In genomic region chr11:84910411-84910810, GRCm38 (mm10) we compare ENCODE assay signal across 30 mouse cellular contexts. TPM values are rescaled to one million over a fixed set of nuclear protein-coding genes. Genes with fewer than 3 reads are reported as not detected.
DNase-seq lines count a peak whose midpoint lies in the region; ATAC-seq and TF ChIP-seq lines count a peak whose summit lies in the region.
"Had no signal": no experiment of that assay in that cellular context is flagged by ENCODE, and none has a peak within 500 bp of the region (broad histone marks: within the 10 kb centered on the region; RNA-seq: fewer than 3 reads in every experiment).

No protein-coding gene starts in this region.

- no peak overlapping the region for H3ac ChIP-seq in myocyte (ENCODE audit: control insufficient read depth, insufficient read length)

- no peaks in the 10 kb centered on the region for H3K9me3 ChIP-seq in heart, embryonic 11.5 days (replicated peaks; ENCODE audit: control insufficient read depth, low read length)
- H3K9me3 ChIP-seq in intestine, embryonic 15.5 days, result no peaks in the 10 kb centered on the region
- H3K9me3 ChIP-seq: embryonic facial prominence, embryonic 13.5 days; forebrain, embryonic 10.5 days; forebrain, embryonic 13.5 days; heart, embryonic 13.5 days; hindbrain, embryonic 12.5 days; hindbrain, embryonic 15.5 days had no signal

- ATAC-seq in heart, embryonic 11.5 days (replicated peaks; ENCODE audit: insufficient number of reproducible peaks, low FRiP score, low TSS enrichment), result no peak
- no peak for ATAC-seq in intestine, embryonic 15.5 days
- ATAC-seq: activated CD4-positive, CD25-positive, alpha-beta regulatory T cell, adult 4 months; CD4-positive, CD25-positive, alpha-beta regulatory T cell, adult 4 months; forebrain, embryonic 13.5 days; forebrain, embryonic 16.5 days had no signal

- H3K4me1 ChIP-seq in heart, embryonic 11.5 days (ENCODE audit: control insufficient read depth, insufficient read depth, low read length), result no peaks in the 10 kb centered on the region
- no peaks in the 10 kb centered on the region for H3K4me1 ChIP-seq in intestine, embryonic 15.5 days (replicated peaks)

- DNase-seq in adrenal gland, postnatal 10 days, result peak; percentile 64
- no peak for DNase-seq in adrenal gland, adult 18-20 months (ENCODE audit: low spot score in 2 of 2)
- DNase-seq in heart, adult 11 months, result peak; percentile 77
- DNase-seq in MN1 (ENCODE audit: low spot score), result peak; percentile 42
- DNase-seq: adrenal gland, postnatal 25 days; B cell, adult 2 months; cerebellum, adult 11 months; cerebellum, adult 2 months; cerebellum, adult 9-11 months; cerebellum, postnatal 25 days; gastrocnemius, postnatal 10 days; gastrocnemius, postnatal 36 days; kidney, adult 18-20 months; kidney, adult 9 months had no signal

- 89% methylated on average over 4 of the region's 4 CpGs for WGBS in heart, embryonic 11.5 days (ENCODE audit: insufficient replicate concordance)
- 80% methylated on average over 4 of the region's 4 CpGs for WGBS in intestine, embryonic 15.5 days

- no peak overlapping the region for H3K9ac ChIP-seq in heart, embryonic 11.5 days (ENCODE audit: low read depth, low read length)
- no peak overlapping the region for H3K9ac ChIP-seq in intestine, embryonic 15.5 days
- H3K9ac ChIP-seq: embryonic facial prominence, embryonic 13.5 days; forebrain, embryonic 13.5 days; heart, embryonic 13.5 days; hindbrain, embryonic 12.5 days; hindbrain, embryonic 15.5 days had no signal

- H3K79me2 ChIP-seq in myocyte (ENCODE audit: control insufficient read depth, insufficient read depth), result peaks cover 2% of the 10 kb centered on the region

- H3K27ac ChIP-seq in heart, embryonic 11.5 days (ENCODE audit: low read depth, low read length), result no peak overlapping the region
- no peak overlapping the region for H3K27ac ChIP-seq in intestine, embryonic 15.5 days
- H3K27ac ChIP-seq: embryonic facial prominence, embryonic 13.5 days; forebrain, embryonic 10.5 days; forebrain, embryonic 13.5 days; heart, embryonic 13.5 days; hindbrain, embryonic 12.5 days; hindbrain, embryonic 15.5 days had no signal

- no peak overlapping the region for H3K4me2 ChIP-seq in heart, embryonic 11.5 days
- H3K4me2 ChIP-seq in myocyte (ENCODE audit: low read depth), result no peak overlapping the region
- H3K4me2 ChIP-seq in intestine, embryonic 15.5 days (replicated peaks), result no peak overlapping the region
- H3K4me2 ChIP-seq: embryonic facial prominence, embryonic 13.5 days; forebrain, embryonic 13.5 days; heart, embryonic 13.5 days; hindbrain, embryonic 12.5 days; hindbrain, embryonic 15.5 days had no signal

- no peaks in the 10 kb centered on the region for H3K27me3 ChIP-seq in heart, embryonic 11.5 days (ENCODE audit: control insufficient read depth, insufficient read depth, low read length)
- no peaks in the 10 kb centered on the region for H3K27me3 ChIP-seq in myocyte (ENCODE audit: control insufficient read depth, insufficient read depth, insufficient read length)
- no peaks in the 10 kb centered on the region for H3K27me3 ChIP-seq in intestine, embryonic 15.5 days (replicated peaks)
- H3K27me3 ChIP-seq: embryonic facial prominence, embryonic 13.5 days; forebrain, embryonic 13.5 days; heart, embryonic 13.5 days; hindbrain, embryonic 12.5 days; hindbrain, embryonic 15.5 days had no signal

- H3K4me3 ChIP-seq in heart, embryonic 11.5 days (ENCODE audit: low read depth, low read length), result no peak overlapping the region
- H3K4me3 ChIP-seq in myocyte, result no peak overlapping the region
- no peak overlapping the region for H3K4me3 ChIP-seq in intestine, embryonic 15.5 days (replicated peaks)
- H3K4me3 ChIP-seq: embryonic facial prominence, embryonic 13.5 days; forebrain, embryonic 10.5 days; forebrain, embryonic 13.5 days; heart, embryonic 13.5 days; hindbrain, embryonic 12.5 days; hindbrain, embryonic 15.5 days had no signal

- peaks cover 40% of the 10 kb centered on the region for H3K36me3 ChIP-seq in heart, embryonic 11.5 days (ENCODE audit: control insufficient read depth, insufficient read depth, low read length)
- peaks cover 10% of the 10 kb centered on the region for H3K36me3 ChIP-seq in myocyte (ENCODE audit: control insufficient read depth, insufficient read depth)
- H3K36me3 ChIP-seq in intestine, embryonic 15.5 days, result peaks cover 34% of the 10 kb centered on the region

- no peak for TF ChIP-seq POLR2A in myocyte (IDR thresholded peaks at IDR 0.05; ENCODE audit: insufficient read length, low read depth)

TF ChIP-seq in myocyte, 11 proteins besides CTCF, POLR2A, EP300 and RAD21:
- TF ChIP-seq MAX (IDR thresholded peaks at IDR 0.05; ENCODE audit: low read depth) (no peak), E2F4 (IDR thresholded peaks at IDR 0.05; ENCODE audit: insufficient read depth) (no peak), CEBPB (IDR thresholded peaks at IDR 0.05; ENCODE audit: insufficient read depth, poor library complexity, severe bottlenecking) (no peak), TCF3 (IDR thresholded peaks at IDR 0.05; ENCODE audit: insufficient read length, low read depth) (no peak), REST (IDR thresholded peaks at IDR 0.05; ENCODE audit: insufficient read depth, insufficient read length) (no peak), POLR2AphosphoS2 (IDR thresholded peaks at IDR 0.05; ENCODE audit: insufficient read length, low read depth) (no peak), TCF12 (IDR thresholded peaks at IDR 0.05; ENCODE audit: insufficient read depth, poor library complexity, severe bottlenecking) (no peak), MYOG (IDR thresholded peaks at IDR 0.05; ENCODE audit: control insufficient read depth in 1 of 3, insufficient read depth in 1 of 3, insufficient read length in 2 of 3, low read depth in 2 of 3) (peak in 2 of 3 experiments; percentile 70 to 88), SRF (IDR thresholded peaks at IDR 0.05; ENCODE audit: control insufficient read depth, insufficient read length, low read depth) (no peak), MYOD1 (IDR thresholded peaks at IDR 0.05; ENCODE audit: control insufficient read depth in 1 of 3, insufficient read length in 2 of 3, low read depth in 2 of 3) (peak in 2 of 3 experiments; percentile 48 to 76), USF1 (IDR thresholded peaks at IDR 0.05; ENCODE audit: low read depth) (no peak)

RNA-seq across cellular contexts. Expression of gene Znhit3, which starts 5.8 kb away (rescaled TPM):
- 10 to 100 TPM; 10.8 TPM for total RNA-seq in adrenal gland, postnatal 10 days (2021)
- 1 to 10 TPM; 8.8 to 9.9 TPM for total RNA-seq in adrenal gland, adult 18-20 months (2021)
- 44.7 and 46.2 TPM in 2 replicates for polyA plus RNA-seq in heart, embryonic 11.5 days (2014; fragmentation: Nextera tagmentation; extraction: Ambion mirVana)
- polyA plus RNA-seq in myocyte (2012; fragmentation: generic; extraction: Trizol), result 18.5 TPM
- 51.6 and 57.1 TPM in 2 replicates for polyA plus RNA-seq in intestine, embryonic 15.5 days (2015; fragmentation: Nextera tagmentation; extraction: Ambion mirVana)

RNA-seq across cellular contexts. Expression of gene Pigw, which starts 30.3 kb away (rescaled TPM):
- total RNA-seq in adrenal gland, postnatal 10 days (2021), result 1 to 10 TPM; 7.1 to 8.3 TPM
- 1 to 10 TPM; 7.7 to 7.9 TPM for total RNA-seq in adrenal gland, adult 18-20 months (2021)
- 2.0 and 4.0 TPM in 2 replicates for polyA plus RNA-seq in heart, embryonic 11.5 days (2014; fragmentation: Nextera tagmentation; extraction: Ambion mirVana)
- 4.5 TPM for polyA plus RNA-seq in myocyte (2012; fragmentation: generic; extraction: Trizol)
- 2.8 and 3.4 TPM in 2 replicates for polyA plus RNA-seq in intestine, embryonic 15.5 days (2015; fragmentation: Nextera tagmentation; extraction: Ambion mirVana)

RNA-seq across cellular contexts. Expression of gene Myo19, which starts 30.5 kb away (rescaled TPM):
- total RNA-seq in adrenal gland, postnatal 10 days (2021), result 10 to 100 TPM; 16.6 to 20.0 TPM
- total RNA-seq in adrenal gland, adult 18-20 months (2021), result 10 to 100 TPM in 1 of 2 experiments, 1 to 10 TPM in 1; 9.4 to 11.6 TPM
- polyA plus RNA-seq in heart, embryonic 11.5 days (2014; fragmentation: Nextera tagmentation; extraction: Ambion mirVana), result 7.2 and 7.7 TPM in 2 replicates
- 4.8 TPM for polyA plus RNA-seq in myocyte (2012; fragmentation: generic; extraction: Trizol)
- polyA plus RNA-seq in intestine, embryonic 15.5 days (2015; fragmentation: Nextera tagmentation; extraction: Ambion mirVana), result 7.6 and 7.8 TPM in 2 replicates

RNA-seq across cellular contexts. Expression of gene Ggnbp2, which starts 39.8 kb away (rescaled TPM):
- 10 to 100 TPM; 65.3 to 75.2 TPM for total RNA-seq in adrenal gland, postnatal 10 days (2021)
- total RNA-seq in adrenal gland, adult 18-20 months (2021), result 10 to 100 TPM; 75.4 to 83.9 TPM
- polyA plus RNA-seq in heart, embryonic 11.5 days (2014; fragmentation: Nextera tagmentation; extraction: Ambion mirVana), result 52.4 and 54.8 TPM in 2 replicates
- polyA plus RNA-seq in myocyte (2012; fragmentation: generic; extraction: Trizol), result 24.8 TPM
- 78.7 and 83.1 TPM in 2 replicates for polyA plus RNA-seq in intestine, embryonic 15.5 days (2015; fragmentation: Nextera tagmentation; extraction: Ambion mirVana)

RNA-seq across cellular contexts. Expression of gene Car4, which starts 47.2 kb away (rescaled TPM):
- total RNA-seq in adrenal gland, postnatal 10 days (2021), result 10 to 100 TPM; 41.2 to 53.6 TPM
- total RNA-seq in adrenal gland, adult 18-20 months (2021), result 1 to 10 TPM; 3.5 to 4.9 TPM
- polyA plus RNA-seq in heart, embryonic 11.5 days (2014; fragmentation: Nextera tagmentation; extraction: Ambion mirVana), result 11.4 TPM in 2 replicates
- not detected for polyA plus RNA-seq in myocyte (2012; fragmentation: generic; extraction: Trizol)
- polyA plus RNA-seq in intestine, embryonic 15.5 days (2015; fragmentation: Nextera tagmentation; extraction: Ambion mirVana), result 0.21 and 0.45 TPM in 2 replicates
- total RNA-seq: common myeloid progenitor, adult 5-6 weeks; granulocyte monocyte progenitor cell, adult 5-6 weeks; hematopoietic stem cell, adult 5-6 weeks; MEL had no signal
- polyA plus RNA-seq: activated CD4-positive, CD25-positive, alpha-beta regulatory T cell, adult 4 months; CD4-positive, CD25-positive, alpha-beta regulatory T cell, adult 4 months; embryonic facial prominence, embryonic 13.5 days had no signal

Comparison
In these comparisons a context has a peak if more than half of its experiments do, and no peak if none do; other contexts are left out.
1. DNase-seq: peak in adrenal gland, postnatal 10 days (single experiment), heart, adult 11 months (single experiment) and MN1 (single experiment); none in adrenal gland, adult 18-20 months (0 of 2).